Comparison of ENCODE assay signal across 13 mouse cellular contexts in the genomic region with DNA sequence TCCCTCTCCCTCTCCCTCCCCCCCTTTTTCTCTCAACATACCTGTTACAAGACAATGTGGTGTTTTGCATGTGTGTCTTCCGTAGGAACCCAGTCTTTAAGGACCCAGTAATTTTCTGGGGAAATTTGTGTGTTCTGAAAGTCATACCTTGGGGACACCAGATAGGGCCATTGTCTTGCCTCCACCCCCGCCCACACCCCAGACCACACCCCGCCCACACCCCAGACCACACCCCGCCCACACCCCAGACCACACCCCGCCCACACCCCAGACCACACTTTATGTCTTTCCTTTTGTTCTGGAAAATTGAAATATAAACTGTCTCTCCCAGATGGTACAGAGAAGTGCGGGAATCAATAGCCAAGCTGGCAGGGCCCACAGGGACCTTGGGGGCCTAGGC. TPM values are rescaled to one million over a fixed set of nuclear protein-coding genes. Genes with fewer than 3 reads are reported as not detected.
"Had no signal": no experiment of that assay in that cellular context is flagged by ENCODE, and none has a peak within 500 bp of the region (broad histone marks: within the 10 kb centered on the region; RNA-seq: fewer than 3 reads in every experiment).

No protein-coding gene starts in this region.

- H3K4me2 ChIP-seq: limb, embryonic 12.5 days; lung, embryonic 15.5 days; midbrain, embryonic 12.5 days; neural tube, embryonic 13.5 days had no signal

- H3K36me3 ChIP-seq: limb, embryonic 12.5 days; lung, embryonic 15.5 days; midbrain, embryonic 12.5 days; neural tube, embryonic 13.5 days had no signal

- H3K4me1 ChIP-seq: lung, embryonic 15.5 days; megakaryocyte, embryonic 14.5 days had no signal

- H3K9me3 ChIP-seq: limb, embryonic 12.5 days; lung, embryonic 15.5 days; megakaryocyte, embryonic 14.5 days; midbrain, embryonic 12.5 days; neural tube, embryonic 13.5 days had no signal

- H3K4me3 ChIP-seq: layer of hippocampus, adult 2 months; limb, embryonic 12.5 days; lung, embryonic 15.5 days; megakaryocyte, embryonic 14.5 days; midbrain, embryonic 12.5 days; neural tube, embryonic 13.5 days had no signal

- H3K27me3 ChIP-seq: lung, embryonic 15.5 days; neural tube, embryonic 13.5 days had no signal

- H3K27ac ChIP-seq: kidney, postnatal 0 days; layer of hippocampus, adult 2 months; limb, embryonic 12.5 days; lung, embryonic 15.5 days; macrophage; midbrain, embryonic 12.5 days; neural tube, embryonic 13.5 days had no signal

- ATAC-seq: midbrain, embryonic 16.5 days had no signal

- H3K9ac ChIP-seq: limb, embryonic 12.5 days; lung, embryonic 15.5 days; midbrain, embryonic 12.5 days; neural tube, embryonic 13.5 days had no signal

- DNase-seq: kidney, adult 9 months; lung, postnatal 14 days; right cerebral cortex, postnatal 25 days; thymus, postnatal 4 days had no signal

RNA-seq across cellular contexts. Expression of gene Zmynd10, which starts 56.5 kb away (rescaled TPM):
- polyA plus RNA-seq: macrophage had no signal
